Mouse (Mus musculus) MEL (cell line): Measurements from ENCODE around the gene Fbxo7. TPM values are rescaled to one million over a fixed set of nuclear protein-coding genes. Genes with fewer than 3 reads are reported as not detected.

Experiments used
- DNase-seq: peaks from one replicate; pipeline ENCODE4 v3.0.0; 2011; ENCODE audit warnings: low read depth, low spot score
- H3K27ac ChIP-seq: 2 replicates; pipeline ENCODE4 v1.5.1; 2012; ENCODE audit warnings: low read depth, mild to moderate bottlenecking, control low read depth, low read length, moderate library complexity; ENCODE audit not compliant: control insufficient read depth
- H3K27me3 ChIP-seq, 2 experiments: fragments of 150-350 bp in 1 of 2; sonication (generic) in 1 of 2; 2 replicates each; pipeline ENCODE4 v1.6.1; 2012; ENCODE audit warnings: low read length in 2 of 2, mild to moderate bottlenecking in 2 of 2, improper control_type of control experiment in 1 of 2, moderate library complexity in 1 of 2; ENCODE audit not compliant: insufficient read depth in 2 of 2, control insufficient read depth in 1 of 2
- H3K36me3 ChIP-seq, 2 experiments: 2 replicates each; pipeline ENCODE4 v1.6.1; 2012 to 2014; ENCODE audit warnings: low read length in 2 of 2, improper control_type of control experiment in 1 of 2, inconsistent platforms in 1 of 2, mild to moderate bottlenecking in 1 of 2; ENCODE audit not compliant: insufficient read depth in 2 of 2, control insufficient read depth in 1 of 2
- H3K4me1 ChIP-seq, 2 experiments: fragments of 150-350 bp in 1 of 2; sonication (generic) in 1 of 2; 2 replicates each; pipeline ENCODE4 v1.6.1; 2012; ENCODE audit warnings: low read length in 2 of 2, improper control_type of control experiment in 1 of 2, mild to moderate bottlenecking in 1 of 2; ENCODE audit not compliant: insufficient read depth in 2 of 2, control insufficient read depth in 1 of 2
- H3K4me3 ChIP-seq, 2 experiments: fragments of 150-350 bp in 1 of 2; sonication (generic) in 1 of 2; 2 replicates each; pipeline ENCODE4 v1.5.1; 2012; ENCODE audit warnings: low read depth in 2 of 2, low read length in 2 of 2, mild to moderate bottlenecking in 2 of 2, moderate library complexity in 2 of 2, control low read depth in 1 of 2, improper control_type of control experiment in 1 of 2; ENCODE audit not compliant: control insufficient read depth in 1 of 2, insufficient read depth in 1 of 2
- H3K79me2 ChIP-seq: 2 replicates; pipeline ENCODE4 v1.6.1; 2012; ENCODE audit warnings: mild to moderate bottlenecking, low read length, moderate library complexity; ENCODE audit not compliant: control insufficient read depth, poor library complexity, insufficient read depth
- H3K9ac ChIP-seq: 2 replicates; pipeline ENCODE4 v1.6.1; 2012; ENCODE audit warnings: low read depth, mild to moderate bottlenecking, control low read depth, low read length, moderate library complexity; ENCODE audit not compliant: control insufficient read depth, poor library complexity, severe bottlenecking
- H3K9me3 ChIP-seq: fragments of 150-350 bp; sonication (generic); replicated peaks from 2 replicates; pipeline ENCODE4 v1.6.1; 2012; ENCODE audit warnings: mild to moderate bottlenecking, low read length, improper control_type of control experiment, moderate library complexity; ENCODE audit not compliant: insufficient read depth
- BHLHE40 ChIP-seq: IDR thresholded peaks from 2 replicates; pipeline ENCODE4 v1.6.1; 2012; ENCODE audit warnings: low read depth, mild to moderate bottlenecking, inconsistent platforms, low read length, improper control_type of control experiment, borderline replicate concordance
- CHD1 ChIP-seq: IDR thresholded peaks from 2 replicates; pipeline ENCODE4 v1.6.1; 2012; ENCODE audit warnings: low read depth, mild to moderate bottlenecking, inconsistent platforms, low read length, improper control_type of control experiment
- CTCF ChIP-seq, 3 experiments: IDR thresholded peaks in 2 of 3; conservative IDR thresholded peaks in 1 of 3; 2 replicates each; pipeline ENCODE4 v1.5.1; 2011 to 2012; ENCODE audit warnings: low read length in 3 of 3, low read depth in 2 of 3, mild to moderate bottlenecking in 2 of 3, improper control_type of control experiment in 1 of 3, inconsistent platforms in 1 of 3, mixed read lengths in 1 of 3, moderate library complexity in 1 of 3; ENCODE audit not compliant: control insufficient read depth in 1 of 3, insufficient read depth in 1 of 3, poor library complexity in 1 of 3, severe bottlenecking in 1 of 3
- E2F4 ChIP-seq: IDR thresholded peaks from 2 replicates; pipeline ENCODE4 v1.6.1; 2011; ENCODE audit warnings: low read depth, low read length, improper control_type of control experiment, borderline replicate concordance
- ELF1 ChIP-seq: IDR thresholded peaks from 2 replicates; pipeline ENCODE4 v1.6.1; 2014; ENCODE audit warnings: low read depth, mild to moderate bottlenecking, inconsistent platforms, low read length, improper control_type of control experiment, moderate library complexity
- GABPA ChIP-seq: IDR thresholded peaks from 2 replicates; pipeline ENCODE4 v1.6.1; 2012; ENCODE audit warnings: low read depth, mild to moderate bottlenecking, inconsistent platforms, low read length, improper control_type of control experiment, moderate library complexity
- GATA1 ChIP-seq: IDR thresholded peaks from 2 replicates; pipeline ENCODE4 v1.6.1; 2011; ENCODE audit warnings: low read depth, low read length, improper control_type of control experiment
- HCFC1 ChIP-seq: IDR thresholded peaks from 2 replicates; pipeline ENCODE4 v1.6.1; 2012; ENCODE audit warnings: low read depth, mild to moderate bottlenecking, inconsistent platforms, low read length, improper control_type of control experiment, moderate library complexity
- KAT2A ChIP-seq: conservative IDR thresholded peaks from 2 replicates; pipeline ENCODE4 v1.6.1; 2012; ENCODE audit warnings: low read depth, low read length, improper control_type of control experiment, inconsistent platforms
- MYC ChIP-seq: IDR thresholded peaks from 2 replicates; pipeline ENCODE4 v1.6.1; 2011; ENCODE audit warnings: low read depth, mild to moderate bottlenecking, low read length, improper control_type of control experiment, moderate library complexity
- NELFE ChIP-seq: IDR thresholded peaks from 2 replicates; pipeline ENCODE4 v1.6.1; 2011; ENCODE audit warnings: low read depth, low read length, improper control_type of control experiment
- NRF1 ChIP-seq: IDR thresholded peaks from 2 replicates; pipeline ENCODE4 v1.6.1; 2014; ENCODE audit warnings: low read depth, mild to moderate bottlenecking, inconsistent platforms, low read length, improper control_type of control experiment, moderate library complexity; ENCODE audit not compliant: poor library complexity, insufficient read depth, severe bottlenecking
- POLR2A ChIP-seq, 2 experiments: IDR thresholded peaks; 2 replicates each; pipeline ENCODE4 v1.6.1; 2011 to 2012; ENCODE audit warnings: low read length in 2 of 2, mild to moderate bottlenecking in 2 of 2, control low read depth in 1 of 2, improper control_type of control experiment in 1 of 2, low read depth in 1 of 2, moderate library complexity in 1 of 2; ENCODE audit not compliant: control insufficient read depth in 1 of 2, insufficient read depth in 1 of 2, poor library complexity in 1 of 2
- POLR2AphosphoS2 ChIP-seq: IDR thresholded peaks from 2 replicates; pipeline ENCODE4 v1.6.1; 2011; ENCODE audit warnings: low read length, improper control_type of control experiment
- POLR2AphosphoS5 ChIP-seq: IDR thresholded peaks from 2 replicates; pipeline ENCODE4 v1.6.1; 2012; ENCODE audit warnings: low read depth, borderline replicate concordance, mild to moderate bottlenecking, inconsistent platforms, low read length, moderate library complexity, mixed read lengths
- SIN3A ChIP-seq: IDR thresholded peaks from 2 replicates; pipeline ENCODE4 v1.6.1; 2012; ENCODE audit warnings: low read length, improper control_type of control experiment, inconsistent platforms
- SMC3 ChIP-seq: IDR thresholded peaks from 2 replicates; pipeline ENCODE4 v1.6.1; 2011; ENCODE audit warnings: low read depth, low read length, improper control_type of control experiment
- UBTF ChIP-seq: IDR thresholded peaks from 2 replicates; pipeline ENCODE4 v1.6.1; 2012; ENCODE audit warnings: low read depth, mild to moderate bottlenecking, inconsistent platforms, low read length, improper control_type of control experiment, moderate library complexity, borderline replicate concordance; ENCODE audit not compliant: insufficient read depth
- ZC3H11A ChIP-seq: IDR thresholded peaks from 2 replicates; pipeline ENCODE4 v1.6.1; 2012; ENCODE audit warnings: low read depth, mild to moderate bottlenecking, inconsistent platforms, low read length, improper control_type of control experiment
- ZKSCAN1 ChIP-seq: IDR thresholded peaks from 2 replicates; pipeline ENCODE4 v1.6.1; 2012; ENCODE audit warnings: low read depth, mild to moderate bottlenecking, inconsistent platforms, low read length, improper control_type of control experiment, moderate library complexity
- polyA plus RNA-seq, 2 experiments: library from polyadenylated mRNA; stranded (reverse) in 1 of 2; unstranded in 1 of 2; fragments of >175 nt in 1 of 2; fragments of >200 nt in 1 of 2; gene quantifications; 2 replicates each; pipeline versions ENCODE4 v1.2.1 to v1.2.4; 2012; ENCODE audit warnings: low replicate concordance in 2 of 2, low read depth in 1 of 2; ENCODE audit not compliant: insufficient read length in 2 of 2, insufficient read depth in 1 of 2, missing spikeins in 1 of 2
- total RNA-seq: library from RNA; depleted of rRNA; stranded (reverse); fragments of 300-350 nt; gene quantifications from 2 replicates; pipeline ENCODE4 v1.2.3, GENCODE M21; 2012

The Fbxo7 gene
- total and polyA plus RNA-seq, 3 experiments = 24.5 to 131 (median 34.8) TPM

- Histone ChIP-seq H3K27me3 (peaks cover 0 to 2% of the 10 kb centered on the region in 2 experiments; a peak in 3 of 4 replicates), H3K36me3 (no peaks in the 10 kb centered on the region), H3K9me3 (no peaks in the 10 kb centered on the region), H3K9ac (no peak overlapping the region), H3K27ac (no peak overlapping the region), H3K79me2 (no peaks in the 10 kb centered on the region), H3K4me1 (no peaks in the 10 kb centered on the region), H3K4me3 (no peak overlapping the region)
- TF ChIP-seq BHLHE40 (no peak), GABPA (no peak), POLR2AphosphoS2 (no peak), NELFE (no peak), NRF1 (no peak), KAT2A (no peak), CHD1 (no peak), MYC (no peak), ELF1 (no peak), ZC3H11A (no peak)
- DNase-seq = no peak
Measured at GRCm38 (mm10) chr10:86009688-86010087, 12.1 kb upstream of the Fbxo7 start.

- Histone ChIP-seq H3K79me2 (no peaks in the 10 kb centered on the region), H3K36me3 (no peaks in the 10 kb centered on the region), H3K4me1 (no peaks in the 10 kb centered on the region), H3K9ac (no peak overlapping the region), H3K27ac (no peak overlapping the region), H3K4me3 (no peak overlapping the region), H3K9me3 (no peaks in the 10 kb centered on the region), H3K27me3 (peaks cover 0 to 3% of the 10 kb centered on the region in 2 experiments)
- no peak for DNase-seq
- TF ChIP-seq SIN3A = no peak
- TF ChIP-seq GATA1 = no peak
- TF ChIP-seq MYC = no peak
- TF ChIP-seq ELF1 = no peak
- TF ChIP-seq CTCF (IDR thresholded peaks at IDR 0.05 in 2 of 3, conservative IDR thresholded peaks at IDR 0.05 in 1 of 3; ENCODE audit: control insufficient read depth in 1 of 3, insufficient read depth in 1 of 3, low read depth in 2 of 3, low read length in 3 of 3, poor library complexity in 1 of 3, severe bottlenecking in 1 of 3) = no peak
- no peak for TF ChIP-seq SMC3
- no peak for TF ChIP-seq NRF1
- no peak for TF ChIP-seq HCFC1
Measured at GRCm38 (mm10) chr10:86010636-86011035, 11.1 kb upstream of the Fbxo7 start.

- TF ChIP-seq ELF1 = no peak
- no peak for TF ChIP-seq POLR2A (IDR thresholded peaks at IDR 0.05; ENCODE audit: control insufficient read depth in 1 of 2, insufficient read depth in 1 of 2, low read depth in 1 of 2, low read length in 2 of 2, poor library complexity in 1 of 2)
- no peak for TF ChIP-seq CHD1
- no peak for TF ChIP-seq E2F4
- TF ChIP-seq UBTF = no peak
- no peak for TF ChIP-seq SIN3A
- no peak for TF ChIP-seq ZKSCAN1
- TF ChIP-seq POLR2AphosphoS5 = no peak
- TF ChIP-seq, all 39 proteins: peak for 0
- Histone ChIP-seq H3K4me1 (no peaks in the 10 kb centered on the region), H3K36me3 (no peaks in the 10 kb centered on the region), H3K9me3 (no peaks in the 10 kb centered on the region), H3K27me3 (peaks cover 0 to 6% of the 10 kb centered on the region in 2 experiments), H3K27ac (no peak overlapping the region), H3K9ac (no peak overlapping the region), H3K4me3 (no peak overlapping the region), H3K79me2 (no peaks in the 10 kb centered on the region)
- no peak for DNase-seq
Measured at GRCm38 (mm10) chr10:86011172-86011571, 10.6 kb upstream of the Fbxo7 start.
